Mouse (Mus musculus): ENCODE data around the gene Vmn2r42. TPM values are rescaled to one million over a fixed set of nuclear protein-coding genes. Genes with fewer than 3 reads are reported as not detected.

Vmn2r42 gene
- polyA plus RNA-seq (2012; rRNA removed) = not detected in 2 replicates

DNA sequence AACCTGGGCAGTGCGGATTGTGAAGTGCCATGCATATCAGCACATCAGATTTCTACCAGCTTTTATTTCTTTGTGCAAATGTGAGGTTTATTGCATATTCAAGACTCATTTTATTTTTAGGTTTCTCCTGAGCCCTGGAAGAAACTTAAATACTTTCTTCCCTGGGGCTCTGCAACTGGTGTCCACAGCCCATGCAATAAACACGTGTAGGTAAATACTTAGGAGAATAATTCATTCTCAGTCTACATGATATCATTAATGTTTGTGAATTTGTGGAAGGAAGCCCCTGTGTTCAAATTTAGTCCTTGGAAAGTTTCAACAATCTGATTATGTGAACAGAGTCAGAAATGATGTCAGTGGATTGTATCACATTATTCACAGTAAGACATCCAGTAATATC, at the start of gene Vmn2r42:
Vmn2r42 (minus strand) TSS at position 101 of the 400 bp plus-strand sequence.

DNA sequence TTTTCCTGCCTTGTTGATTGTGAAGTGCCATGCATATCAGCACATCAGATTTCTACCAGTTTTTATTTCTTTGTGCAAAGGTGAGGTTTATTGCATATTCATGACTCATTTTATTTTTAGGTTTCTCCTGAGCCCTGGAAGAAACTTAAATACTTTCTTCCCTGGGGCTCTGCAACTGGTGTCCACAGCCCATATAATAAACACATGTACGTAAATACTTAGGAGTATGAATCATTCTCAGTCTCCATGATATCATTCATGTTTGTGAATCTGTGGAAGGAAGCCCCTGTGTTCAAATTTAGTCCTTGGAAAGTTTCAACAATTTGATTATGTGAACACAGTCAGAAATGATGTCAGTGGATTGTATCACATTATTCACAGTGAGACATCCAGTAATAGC, 38.6 kb downstream of the Vmn2r42 start, which contains the start of gene Vmn2r41:
Vmn2r41 (minus strand) TSS at position 101 of the 400 bp plus-strand sequence.

Other genes with a start within 250 kb of the Vmn2r42 start
- not detected in 2 replicates for gene Vmn2r41, start 38.7 kb downstream of the Vmn2r42 start, polyA plus RNA-seq (2012; rRNA removed)
- not detected in 2 replicates for gene Vmn2r43, start 60.3 kb upstream of the Vmn2r42 start, polyA plus RNA-seq (2012; rRNA removed)
- gene Vmn2r44, start 183.0 kb upstream of the Vmn2r42 start, polyA plus RNA-seq (2012; rRNA removed) = not detected in 2 replicates

All from central nervous system, embryonic 14 days (tissue).